Mouse (Mus musculus) hindbrain, embryonic 14.5 days (tissue): ENCODE data around the gene Nrip1. TPM values are rescaled to one million over a fixed set of nuclear protein-coding genes. Genes with fewer than 3 reads are reported as not detected.
A peak's percentile ranks its signal among the peaks of the same experiment; 100 is the strongest.

Experiments
- ATAC-seq: fragments of 200-750 bp; cut with Nextera tagmentation; 2 replicates; pipeline ENCODE4 v1.8.0; 2017; ENCODE audit warnings: moderate number of reproducible peaks, mild to moderate bottlenecking, moderate TSS enrichment, moderate library complexity; ENCODE audit not compliant: low FRiP score
- DNase-seq: peaks from one replicate; pipeline ENCODE4 v3.0.0-alpha.2; 2015; ENCODE audit warnings: low spot score
- H3K27ac ChIP-seq: fragments of 300-500 bp; sonication (generic); 2 replicates; pipeline ENCODE4 v1.5.1; 2014; ENCODE audit warnings: mild to moderate bottlenecking, moderate library complexity
- H3K27me3 ChIP-seq: fragments of 300-500 bp; sonication (generic); 2 replicates; pipeline ENCODE4 v1.6.1; 2014; ENCODE audit warnings: mild to moderate bottlenecking, low read length, mixed read lengths; ENCODE audit not compliant: control insufficient read depth, insufficient read depth
- H3K36me3 ChIP-seq: fragments of 300-500 bp; sonication (generic); replicated peaks from 2 replicates; pipeline ENCODE4 v1.6.1; 2014; ENCODE audit not compliant: control insufficient read depth, insufficient read depth
- H3K4me1 ChIP-seq: fragments of 300-500 bp; sonication (generic); replicated peaks from 2 replicates; pipeline ENCODE4 v1.6.1; 2014; ENCODE audit warnings: antibody characterized with exemption, low read length, mixed read lengths; ENCODE audit not compliant: control insufficient read depth, insufficient read depth
- H3K4me2 ChIP-seq: fragments of 300-500 bp; sonication (generic); replicated peaks from 2 replicates; pipeline ENCODE4 v1.6.1; 2014; ENCODE audit warnings: mild to moderate bottlenecking, moderate library complexity
- H3K4me3 ChIP-seq: fragments of 300-500 bp; sonication (generic); replicated peaks from 2 replicates; pipeline ENCODE4 v1.5.1; 2014; ENCODE audit warnings: mild to moderate bottlenecking, low read length
- H3K9ac ChIP-seq: fragments of 300-500 bp; sonication (generic); 2 replicates; pipeline ENCODE4 v1.6.1; 2014
- H3K9me3 ChIP-seq: fragments of 300-500 bp; sonication (generic); 2 replicates; pipeline ENCODE4 v1.6.1; 2016; ENCODE audit warnings: low read length; ENCODE audit not compliant: control insufficient read depth
- WGBS: fragments of 180-500 bp; shearing (Covaris S2); extraction: QIAGEN DNeasy Blood & Tissue Kit; methylation state at CpG from one replicate; pipeline ENCODE4 v1.1.7; 2014; 5-methylcytosine and 5-hydroxymethylcytosine counted together
- polyA plus RNA-seq: library from polyadenylated mRNA; unstranded; fragments of >200 nt; fragmentation: Nextera tagmentation; extraction: Ambion mirVana; gene quantifications from 2 replicates; pipeline ENCODE4 v1.2.1, GENCODE M21; 2014

Nrip1 gene
- polyA plus RNA-seq, 1 experiment from 2014 or later: 30.4 TPM

DNA sequence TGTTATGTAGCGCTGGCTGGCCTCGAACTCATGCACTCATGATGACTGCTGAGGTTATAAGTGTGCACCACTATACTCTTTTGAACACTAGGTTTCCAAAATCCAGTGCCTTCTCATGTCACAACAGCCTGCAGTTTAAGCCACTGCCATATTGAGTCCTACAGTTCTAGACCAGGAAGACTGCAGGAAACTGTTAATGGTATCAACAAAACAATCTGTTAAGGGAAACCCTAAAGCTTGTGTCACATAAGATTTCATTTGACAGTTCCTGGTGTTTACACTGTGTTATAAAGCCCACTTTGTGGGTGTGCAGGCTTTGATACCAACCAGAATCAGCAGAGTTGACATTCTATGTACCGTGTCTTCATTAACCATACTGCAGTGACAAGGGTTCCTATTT lies 3.6 kb upstream of the Nrip1 start:
- Histone ChIP-seq H3K4me2 (no peak overlapping the region), H3K36me3 (no peaks in the 10 kb centered on the region), H3K4me3 (no peak overlapping the region), H3K9me3 (no peaks in the 10 kb centered on the region), H3K9ac (no peak overlapping the region), H3K27ac (no peak overlapping the region), H3K27me3 (no peaks in the 10 kb centered on the region), H3K4me1 (no peaks in the 10 kb centered on the region; the same call in 1 of the 2 replicates)
- WGBS: 95% methylated on average over 3 of the region's 3 CpGs
- ATAC-seq (no peak), DNase-seq (no peak)

DNA sequence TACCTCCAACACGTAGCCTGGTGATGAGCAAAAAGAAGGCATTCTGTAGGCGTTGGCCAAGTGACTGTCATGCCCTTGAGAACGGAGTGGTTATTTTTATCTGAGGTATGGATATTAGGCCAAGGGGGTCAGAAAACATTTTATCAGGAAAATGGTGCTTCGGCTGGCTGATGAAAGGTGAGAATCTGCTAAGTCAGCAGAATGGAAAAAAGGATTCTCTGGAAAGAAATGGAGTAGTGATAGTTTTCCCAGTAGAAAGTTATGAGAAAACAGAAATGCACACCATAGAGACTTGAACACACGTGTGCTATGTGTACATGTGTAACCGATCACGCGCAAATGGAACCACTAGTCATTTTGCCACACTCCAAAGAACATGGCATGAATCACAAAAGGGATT lies 3.0 kb upstream of the Nrip1 start:
- no peak for ATAC-seq
- no peaks in the 10 kb centered on the region for H3K36me3 ChIP-seq

GRCm38 (mm10) chr16:76372941-76373561 lies 576 bp downstream of the Nrip1 start:
- H3K4me1 ChIP-seq: peaks cover 12% of the 10 kb centered on the region
- ATAC-seq (peak; percentile 95), DNase-seq (peak; percentile 83)
- peak overlapping the region; percentile 85 for H3K4me3 ChIP-seq
- H3K36me3 ChIP-seq: no peaks in the 10 kb centered on the region
- H3K27ac ChIP-seq: peak overlapping the region; percentile 96
- H3K9me3 ChIP-seq: no peaks in the 10 kb centered on the region
- WGBS: under 1% methylated on average over 62 of the region's 70 CpGs
- H3K4me2 ChIP-seq: peak overlapping the region; percentile 56
- H3K27me3 ChIP-seq: no peaks in the 10 kb centered on the region
- peak overlapping the region; percentile 89 for H3K9ac ChIP-seq

More for the DNA sequence above, 3.0 kb upstream of the Nrip1 start:
- Histone ChIP-seq H3K4me2 (no peak overlapping the region), H3K9ac (no peak overlapping the region), H3K4me3 (no peak overlapping the region), H3K4me1 (peaks cover under 1% of the 10 kb centered on the region; the same call in 1 of the 2 replicates), H3K27me3 (no peaks in the 10 kb centered on the region), H3K9me3 (no peaks in the 10 kb centered on the region), H3K27ac (no peak overlapping the region)
- 92% methylated on average over 8 of the region's 8 CpGs for WGBS
- no peak for DNase-seq

DNA sequence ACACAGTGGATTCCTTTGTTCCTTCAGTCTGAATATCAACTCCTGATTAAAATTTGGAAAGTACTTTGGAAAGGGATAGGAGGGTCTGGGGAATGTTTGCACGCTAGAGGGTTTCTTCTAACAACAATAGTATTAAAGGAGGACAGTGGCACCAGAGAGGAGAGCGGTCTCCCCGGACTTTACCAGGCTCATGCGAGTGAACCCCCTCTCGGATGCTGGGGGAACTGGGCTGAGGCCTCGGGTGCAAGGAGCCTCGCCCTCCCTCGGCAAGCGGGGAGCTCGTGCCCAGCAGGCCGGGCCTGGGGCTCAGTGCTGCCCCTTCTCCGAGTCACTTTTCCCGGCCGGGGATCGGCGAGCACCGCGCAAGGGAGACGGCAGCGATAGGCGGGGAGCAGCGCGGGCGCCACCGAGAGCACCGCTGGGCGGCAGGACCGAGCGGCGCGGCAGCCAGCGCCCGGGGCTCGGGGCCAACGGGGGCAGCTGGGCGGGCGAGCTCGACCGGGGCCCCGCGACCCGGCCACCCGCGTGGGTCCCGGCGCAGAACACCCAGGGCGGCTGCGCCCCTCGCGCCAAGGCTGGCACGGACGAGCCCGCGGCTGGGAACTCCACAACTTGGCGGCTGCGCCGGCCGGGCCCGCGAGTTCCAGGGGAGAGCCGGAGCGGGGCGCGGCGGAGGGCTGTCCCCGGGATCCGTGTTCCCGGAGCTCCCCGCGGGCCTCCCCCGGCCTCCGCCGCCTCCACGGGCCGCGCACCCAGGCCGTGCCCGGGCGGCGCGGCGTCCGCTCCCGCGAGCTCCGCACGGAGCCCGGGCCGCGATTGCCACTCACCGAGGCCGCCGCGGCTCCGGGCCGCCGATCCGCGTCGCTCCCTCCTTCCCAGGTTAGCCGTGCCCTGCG lies 1.3 kb downstream of the Nrip1 start:
- Histone ChIP-seq H3K4me2 (peak overlapping the region; percentile 56), H3K4me1 (peaks cover 12% of the 10 kb centered on the region), H3K27me3 (no peaks in the 10 kb centered on the region), H3K27ac (peak overlapping the region; percentile 96), H3K9ac (peak overlapping the region; percentile 89), H3K36me3 (no peaks in the 10 kb centered on the region), H3K4me3 (peak overlapping the region; percentile 85), H3K9me3 (no peaks in the 10 kb centered on the region)
- ATAC-seq: peak; percentile 72
- WGBS: under 1% methylated on average over 47 of the region's 102 CpGs
- peak; percentile 55 for DNase-seq

DNA sequence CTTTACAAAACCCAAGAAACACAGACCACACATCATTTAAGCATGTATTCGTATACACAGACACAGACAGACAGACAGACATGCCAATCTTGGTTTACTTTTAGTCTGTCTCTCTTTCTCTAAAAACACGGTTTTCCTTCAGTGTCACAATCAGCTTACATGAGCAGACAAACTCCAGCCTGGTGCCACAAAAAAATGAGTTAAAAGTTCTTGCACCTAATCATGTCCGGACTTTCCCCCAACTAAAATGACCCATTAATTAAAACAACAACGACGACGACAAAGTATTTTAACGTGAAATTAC lies 2.1 kb downstream of the Nrip1 start:
- no peak overlapping the region for H3K27ac ChIP-seq
- H3K9ac ChIP-seq: peak overlapping the region; percentile 89
- H3K27me3 ChIP-seq: no peaks in the 10 kb centered on the region
- no peak for DNase-seq
- 2% methylated on average over 7 of the region's 7 CpGs for WGBS
- peaks cover 12% of the 10 kb centered on the region for H3K4me1 ChIP-seq
- H3K36me3 ChIP-seq: no peaks in the 10 kb centered on the region
- peak overlapping the region; percentile 56 for H3K4me2 ChIP-seq
- H3K4me3 ChIP-seq: peak overlapping the region; percentile 85
- H3K9me3 ChIP-seq: no peaks in the 10 kb centered on the region
- no peak for ATAC-seq

GRCm38 (mm10) chr16:76370716-76371613 lies 2.7 kb downstream of the Nrip1 start:
- peak overlapping the region; percentile 89; the same call in 1 of the 2 replicates for H3K9ac ChIP-seq
- no peak overlapping the region for H3K27ac ChIP-seq
- H3K36me3 ChIP-seq: no peaks in the 10 kb centered on the region
- H3K27me3 ChIP-seq: no peaks in the 10 kb centered on the region
- H3K4me3 ChIP-seq: peak overlapping the region; percentile 85
- 33% methylated on average over 12 of the region's 12 CpGs for WGBS
- no peaks in the 10 kb centered on the region for H3K9me3 ChIP-seq
- peak overlapping the region; percentile 56 for H3K4me2 ChIP-seq
- peak; percentile 37 for DNase-seq
- peaks cover 12% of the 10 kb centered on the region for H3K4me1 ChIP-seq
- ATAC-seq: no peak

- Histone ChIP-seq H3K4me1 (peaks cover 18% of the 10 kb centered on the region), H3K27me3 (no peaks in the 10 kb centered on the region), H3K27ac (no peak overlapping the region), H3K36me3 (no peaks in the 10 kb centered on the region), H3K4me3 (no peak overlapping the region), H3K9me3 (no peaks in the 10 kb centered on the region), H3K9ac (no peak overlapping the region), H3K4me2 (peak overlapping the region; percentile 56)
- ATAC-seq (no peak), DNase-seq (no peak)
- 31% methylated on average over 6 of the region's 6 CpGs for WGBS
These were observed 3.4 kb downstream of the Nrip1 start for GRCm38 (mm10) chr16:76370041-76370715.

GRCm38 (mm10) chr16:76369236-76369635 lies 4.4 kb downstream of the Nrip1 start:
- DNase-seq: no peak
- ATAC-seq: no peak
- Histone ChIP-seq H3K9me3 (no peaks in the 10 kb centered on the region), H3K4me3 (no peak overlapping the region), H3K4me2 (no peak overlapping the region), H3K27me3 (no peaks in the 10 kb centered on the region), H3K27ac (no peak overlapping the region), H3K4me1 (peaks cover 19% of the 10 kb centered on the region), H3K36me3 (no peaks in the 10 kb centered on the region), H3K9ac (no peak overlapping the region)
- WGBS: 83% methylated on average over 9 of the region's 9 CpGs
